Mouse (Mus musculus): Measurements from ENCODE around the gene Vdac2.

- no peak for TF ChIP-seq CTCF (IDR thresholded peaks at IDR 0.05; ENCODE audit: control insufficient read depth, insufficient read depth, low read length)
- no peak for TF ChIP-seq POLR2A (IDR thresholded peaks at IDR 0.05; ENCODE audit: borderline replicate concordance, control insufficient read depth, low read depth, low read length)
Observed at GRCm38 (mm10) chr14:21866816-21867215, 41.8 kb downstream of the Vdac2 start.
